Mouse (Mus musculus) spleen, adult 2 months (tissue): ENCODE measurements at regions not wholly inside any gene's neighbourhood (a gene's known extent, or its start where the extent isn't known, plus 50 kb on each side); places are given as distances from the start of the nearest gene placed in this dataset.

Experiments
- DNase-seq, 2 experiments: peaks; one replicate each; pipeline versions ENCODE4 v3.0.0 to v3.0.0-alpha.2; 2012 to 2021; ENCODE audit warnings: low spot score in 2 of 2, low read depth in 1 of 2
- H3K27ac ChIP-seq: fragments of 200-500 bp; 2 replicates; pipeline ENCODE4 v1.5.1; 2012; ENCODE audit warnings: low read length, inconsistent platforms; ENCODE audit not compliant: insufficient read depth
- H3K27me3 ChIP-seq: fragments of 200-500 bp; 2 replicates; pipeline ENCODE4 v1.6.1; 2012; ENCODE audit warnings: mild to moderate bottlenecking, moderate library complexity, low read length, inconsistent platforms; ENCODE audit not compliant: control insufficient read depth, insufficient read depth
- H3K36me3 ChIP-seq: fragments of 200-500 bp; 2 replicates; pipeline ENCODE4 v1.6.1; 2012; ENCODE audit warnings: mild to moderate bottlenecking, low read length, inconsistent platforms; ENCODE audit not compliant: control insufficient read depth, insufficient read depth
- H3K4me1 ChIP-seq: fragments of 200-500 bp; 2 replicates; pipeline ENCODE4 v1.6.1; 2011; ENCODE audit warnings: inconsistent platforms; ENCODE audit not compliant: control insufficient read depth, insufficient read depth, insufficient read length
- H3K4me3 ChIP-seq: fragments of 200-500 bp; 2 replicates; pipeline ENCODE4 v1.5.1; 2011; ENCODE audit warnings: mild to moderate bottlenecking, inconsistent platforms; ENCODE audit not compliant: insufficient read depth, insufficient read length; ENCODE audit errors: extremely low read depth
- CTCF ChIP-seq: fragments of 200-500 bp; IDR thresholded peaks from 2 replicates; pipeline ENCODE4 v1.5.1; 2011; ENCODE audit warnings: mild to moderate bottlenecking, inconsistent platforms; ENCODE audit not compliant: insufficient read depth, insufficient read length, insufficient replicate concordance; ENCODE audit errors: extremely low read depth
- POLR2A ChIP-seq: fragments of 200-500 bp; IDR thresholded peaks from 2 replicates; pipeline ENCODE4 v1.6.1; 2011; ENCODE audit warnings: low read depth, low read length, inconsistent platforms
- WGBS: fragments of 180-500 bp; shearing (Covaris S2); methylation state at CpG from one replicate; pipeline ENCODE4 v1.1.7; 2018; 5-methylcytosine and 5-hydroxymethylcytosine counted together

GRCm38 (mm10) chr9:115361191-115361590 lies 51.0 kb upstream of the Stt3b start:
- Histone ChIP-seq H3K36me3 (no peaks in the 10 kb centered on the region), H3K27ac (no peak overlapping the region), H3K27me3 (no peaks in the 10 kb centered on the region), H3K4me1 (peaks cover 2% of the 10 kb centered on the region; the same call in 1 of the 2 replicates), H3K4me3 (no peak overlapping the region)
- WGBS = 48% methylated on average over 5 of the region's 5 CpGs
- DNase-seq = no peak
- TF ChIP-seq POLR2A = no peak
- TF ChIP-seq CTCF = no peak

GRCm38 (mm10) chr9:115361881-115362280 lies 51.7 kb upstream of the Stt3b start:
- no peak overlapping the region for H3K4me3 ChIP-seq
- 82% methylated on average over 11 of the region's 11 CpGs for WGBS
- no peak overlapping the region for H3K27ac ChIP-seq
- DNase-seq = no peak
- no peaks in the 10 kb centered on the region for H3K36me3 ChIP-seq
- peaks cover 2% of the 10 kb centered on the region; the same call in 1 of the 2 replicates for H3K4me1 ChIP-seq
- no peak for TF ChIP-seq POLR2A
- no peak for TF ChIP-seq CTCF
- no peaks in the 10 kb centered on the region for H3K27me3 ChIP-seq

DNA sequence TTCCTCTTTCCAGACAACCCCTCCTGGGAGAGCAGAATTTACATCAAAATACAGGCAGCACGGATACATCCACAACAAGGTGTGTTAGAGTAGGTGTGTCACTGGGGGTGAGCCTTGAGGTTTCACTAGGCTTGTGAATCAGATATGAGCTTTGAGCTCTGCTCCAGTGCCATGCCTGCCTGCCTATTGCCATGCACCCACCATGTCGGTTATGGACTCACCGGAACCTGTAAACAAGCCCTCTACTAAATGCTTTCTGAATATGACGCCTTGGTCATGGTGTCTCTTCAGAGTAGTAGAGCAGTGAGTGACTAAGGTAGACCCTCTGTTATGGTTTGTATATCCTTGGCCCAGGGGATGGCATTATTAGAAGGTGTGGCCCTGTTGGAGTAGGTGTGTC lies 52.3 kb upstream of the Stt3b start:
- WGBS = 95% methylated on average over 4 of the region's 4 CpGs
- Histone ChIP-seq H3K27me3 (no peaks in the 10 kb centered on the region), H3K27ac (no peak overlapping the region), H3K4me1 (peaks cover 2% of the 10 kb centered on the region; the same call in 1 of the 2 replicates), H3K36me3 (no peaks in the 10 kb centered on the region), H3K4me3 (no peak overlapping the region)
- no peak for DNase-seq
- no peak for TF ChIP-seq POLR2A
- no peak for TF ChIP-seq CTCF

DNA sequence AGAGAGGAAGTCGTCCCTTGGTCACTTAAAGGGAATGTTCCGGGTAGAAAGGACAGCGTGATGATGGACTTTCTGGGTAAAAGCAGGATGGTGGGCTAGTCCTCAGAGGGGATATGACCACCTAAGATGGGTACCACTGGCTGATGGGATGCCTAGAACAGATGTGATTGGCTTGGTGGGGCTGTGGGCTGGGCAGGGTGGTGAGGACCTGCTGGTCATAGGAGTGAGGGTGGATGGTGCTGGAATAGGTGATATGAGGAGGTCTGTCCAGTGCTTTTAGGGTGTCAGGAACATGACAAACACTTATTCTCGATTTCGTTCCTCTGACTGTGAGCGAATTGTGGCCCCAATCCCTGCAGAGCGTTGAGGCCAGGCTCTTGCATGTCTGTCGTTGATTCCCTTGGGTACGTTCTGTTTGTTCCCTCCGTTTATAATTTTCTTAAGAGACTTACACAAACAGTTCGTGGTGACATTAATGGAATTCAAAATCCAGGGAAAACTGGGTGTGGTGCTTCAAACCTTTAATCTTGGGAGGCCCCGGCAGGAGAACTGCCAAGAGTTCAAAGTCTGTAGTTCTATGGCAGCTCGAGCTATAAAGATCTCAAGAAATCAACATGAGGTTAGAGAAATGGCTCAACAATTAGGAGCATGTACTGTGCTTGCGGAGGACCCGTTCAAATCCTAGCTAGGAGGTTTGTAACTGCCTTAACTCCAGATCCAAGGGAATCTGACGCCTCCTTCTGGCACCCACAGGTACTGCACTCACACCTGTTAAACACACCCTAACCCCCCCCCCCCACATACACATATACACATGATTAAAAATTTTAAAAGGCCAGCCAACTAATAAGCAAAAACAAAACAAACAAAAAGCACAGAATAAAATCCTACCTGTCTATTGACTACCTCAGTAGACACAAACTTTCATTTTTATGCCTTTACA lies 55.0 kb upstream of the Stt3b start:
- Histone ChIP-seq H3K27me3 (no peaks in the 10 kb centered on the region), H3K36me3 (no peaks in the 10 kb centered on the region), H3K4me3 (no peak overlapping the region), H3K4me1 (no peaks in the 10 kb centered on the region; the same call in 1 of the 2 replicates), H3K27ac (no peak overlapping the region)
- DNase-seq = no peak
- no peak for TF ChIP-seq POLR2A
- TF ChIP-seq CTCF = no peak
- WGBS = 93% methylated on average over 16 of the region's 16 CpGs

- DNase-seq = no peak
- no peaks in the 10 kb centered on the region for H3K27me3 ChIP-seq
- H3K36me3 ChIP-seq = no peaks in the 10 kb centered on the region
- no peak overlapping the region for H3K27ac ChIP-seq
- 82% methylated on average over 3 of the region's 3 CpGs for WGBS
- TF ChIP-seq POLR2A (no peak), CTCF (no peak)
- no peaks in the 10 kb centered on the region; the same call in 1 of the 2 replicates for H3K4me1 ChIP-seq
- H3K4me3 ChIP-seq = no peak overlapping the region
These were observed 57.6 kb upstream of the Stt3b start for GRCm38 (mm10) chr9:115367808-115368207.

- DNase-seq = no peak
- Histone ChIP-seq H3K36me3 (no peaks in the 10 kb centered on the region), H3K27me3 (no peaks in the 10 kb centered on the region), H3K4me1 (no peaks in the 10 kb centered on the region), H3K4me3 (no peak overlapping the region), H3K27ac (no peak overlapping the region)
- no peak for TF ChIP-seq POLR2A
- TF ChIP-seq CTCF = no peak
- WGBS = 93% methylated on average over 15 of the region's 15 CpGs
These were observed 70.1 kb upstream of the Stt3b start for GRCm38 (mm10) chr9:115380276-115380675.

DNA sequence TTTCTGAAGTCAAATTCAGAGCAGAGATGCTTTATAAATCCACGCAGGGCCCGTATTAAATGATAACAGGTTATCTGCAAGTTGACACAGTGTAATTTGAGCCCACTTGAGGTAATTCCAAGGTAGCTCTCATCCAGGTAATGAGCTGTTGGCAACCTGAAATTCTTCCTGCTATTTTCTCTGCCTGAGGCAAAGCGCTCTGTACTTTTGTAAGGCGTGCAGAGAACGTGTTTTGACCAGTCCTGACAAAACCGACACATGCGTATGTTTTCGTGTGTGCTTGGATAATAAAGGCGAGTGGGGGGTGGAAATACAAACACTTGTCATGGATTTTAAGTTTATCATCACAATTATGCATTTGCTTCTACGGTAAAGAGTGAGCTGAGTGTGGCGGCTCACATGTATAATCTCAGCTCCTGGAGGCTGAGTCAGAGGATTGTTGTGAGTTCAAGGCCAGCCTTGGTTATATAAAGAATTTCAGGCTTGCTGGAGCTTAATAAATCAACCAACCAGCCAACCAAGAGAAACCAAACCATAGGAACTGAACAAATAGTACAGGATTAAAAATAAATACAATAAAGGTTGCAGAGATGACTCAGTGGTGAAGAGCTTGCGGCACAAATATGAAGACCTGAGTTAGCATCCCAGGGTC lies 72.7 kb upstream of the Stt3b start:
- H3K4me1 ChIP-seq = peaks cover 6% of the 10 kb centered on the region; the same call in 1 of the 2 replicates
- no peak overlapping the region for H3K4me3 ChIP-seq
- DNase-seq = no peak
- no peaks in the 10 kb centered on the region for H3K36me3 ChIP-seq
- 93% methylated on average over 12 of the region's 12 CpGs for WGBS
- H3K27ac ChIP-seq = no peak overlapping the region
- H3K27me3 ChIP-seq = no peaks in the 10 kb centered on the region
- TF ChIP-seq POLR2A = no peak
- TF ChIP-seq CTCF = no peak
